Mouse (Mus musculus): ENCODE measurements at regions not wholly inside any gene's neighbourhood (a gene's known extent, or its start where the extent isn't known, plus 50 kb on each side); places are given as distances from the start of the nearest gene placed in this dataset.

GRCm38 (mm10) chr3:142984547-142984946 lies 102.7 kb upstream of the Pkn2 start:
- in situ Hi-C loops (cut with MboI; ENCODE audit: low sequenced_read_pairs) = no loop called here

DNA sequence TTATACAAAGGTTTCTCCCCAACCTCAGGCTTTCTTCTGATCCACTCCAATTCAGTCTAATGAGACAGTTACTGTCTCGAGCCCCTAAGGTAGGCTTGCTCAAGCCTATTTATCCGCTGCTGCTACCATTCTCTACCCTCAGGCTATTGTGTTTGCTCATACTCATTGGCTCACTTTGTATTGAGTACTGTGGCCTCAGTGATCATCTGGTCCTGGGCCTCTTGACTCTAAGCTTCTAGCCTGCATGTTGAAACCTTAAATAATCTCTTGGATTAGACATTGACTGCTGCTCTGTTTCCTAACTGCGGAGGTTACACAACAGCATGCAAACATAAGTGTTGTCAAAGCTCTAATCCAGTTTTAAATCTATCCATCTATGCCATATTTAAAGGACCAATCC lies 99.4 kb upstream of the Pkn2 start:
- in situ Hi-C loops (cut with MboI; ENCODE audit: low sequenced_read_pairs) = no loop called here

DNA sequence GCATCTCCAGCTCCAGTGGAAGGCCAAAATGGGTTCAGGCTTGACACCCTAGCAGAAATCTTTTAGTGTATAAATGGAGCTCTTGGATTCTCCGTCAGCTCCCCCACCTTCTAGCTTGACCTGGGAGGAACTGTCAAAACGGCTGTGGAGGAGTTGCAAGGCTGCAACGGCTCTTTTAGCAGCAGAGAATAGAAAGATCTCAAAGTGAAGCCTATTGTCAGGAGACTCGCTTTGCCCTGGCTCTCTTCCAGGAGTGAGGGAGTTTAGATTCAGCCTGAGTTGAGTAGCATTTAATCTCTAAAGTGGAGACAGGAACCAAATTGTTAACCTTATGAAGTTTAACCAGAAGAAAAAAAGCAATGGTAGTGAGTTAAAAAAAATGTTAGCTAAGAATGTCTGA lies 97.4 kb upstream of the Pkn2 start:
- in situ Hi-C loops (cut with MboI; ENCODE audit: low sequenced_read_pairs) = no loop called here

GRCm38 (mm10) chr3:142976519-142977394 lies 95.0 kb upstream of the Pkn2 start:
- in situ Hi-C loops (cut with MboI; ENCODE audit: low sequenced_read_pairs) = no loop called here

GRCm38 (mm10) chr3:142975606-142976005 lies 93.8 kb upstream of the Pkn2 start:
- in situ Hi-C loops (cut with MboI; ENCODE audit: low sequenced_read_pairs) = no loop called here

DNA sequence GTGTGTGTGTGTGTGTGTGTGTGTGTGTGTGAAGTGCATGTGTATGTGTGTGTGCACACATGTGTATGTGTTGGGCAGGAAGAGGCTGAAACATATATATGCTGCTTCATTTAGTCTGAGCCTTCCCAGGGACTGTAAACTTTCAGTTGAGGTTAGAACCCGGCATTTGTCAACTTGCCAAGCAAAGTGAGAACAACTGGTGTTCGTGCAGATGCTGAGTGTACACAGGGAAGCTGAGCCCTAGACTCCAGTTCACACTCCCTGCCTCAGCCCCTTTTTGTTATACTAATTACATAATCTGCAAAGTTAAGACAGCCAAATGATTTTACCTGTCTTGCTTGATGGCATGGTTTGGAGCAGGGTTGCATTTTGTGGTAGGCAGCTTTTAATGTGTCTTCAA lies 87.7 kb upstream of the Pkn2 start:
- in situ Hi-C loops (cut with MboI; ENCODE audit: low sequenced_read_pairs) = no loop called here

GRCm38 (mm10) chr3:142965604-142966003 lies 83.8 kb upstream of the Pkn2 start:
- in situ Hi-C loops (cut with MboI; ENCODE audit: low sequenced_read_pairs) = no loop called here

GRCm38 (mm10) chr3:142963818-142964372 lies 82.1 kb upstream of the Pkn2 start:
- in situ Hi-C loops (cut with MboI; ENCODE audit: low sequenced_read_pairs) = no loop called here

DNA sequence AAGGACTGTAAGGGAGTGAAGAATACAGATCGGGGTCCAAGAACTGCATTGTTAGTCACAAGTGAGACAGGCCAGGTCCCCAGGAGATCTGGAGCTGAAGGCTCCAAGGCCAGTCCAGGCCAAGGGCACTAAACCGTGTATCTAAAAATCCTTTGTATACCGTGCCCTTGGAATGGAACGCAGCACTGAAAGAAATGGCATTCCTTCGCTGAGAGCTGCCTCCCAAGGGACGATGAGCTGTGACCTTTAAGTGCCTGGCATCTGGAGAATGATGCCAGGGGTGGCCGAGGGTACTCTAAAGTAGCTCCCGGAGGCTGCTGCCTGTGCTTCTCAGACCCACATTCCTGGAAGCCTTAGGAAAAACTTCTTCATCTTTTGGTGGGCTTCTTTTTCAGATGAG lies 76.0 kb upstream of the Pkn2 start:
- in situ Hi-C loops (cut with MboI; ENCODE audit: low sequenced_read_pairs) = no loop called here

- in situ Hi-C loops (cut with MboI; ENCODE audit: low sequenced_read_pairs) = no loop called here
These were observed 67.0 kb upstream of the Pkn2 start for GRCm38 (mm10) chr3:142948771-142949170.

DNA sequence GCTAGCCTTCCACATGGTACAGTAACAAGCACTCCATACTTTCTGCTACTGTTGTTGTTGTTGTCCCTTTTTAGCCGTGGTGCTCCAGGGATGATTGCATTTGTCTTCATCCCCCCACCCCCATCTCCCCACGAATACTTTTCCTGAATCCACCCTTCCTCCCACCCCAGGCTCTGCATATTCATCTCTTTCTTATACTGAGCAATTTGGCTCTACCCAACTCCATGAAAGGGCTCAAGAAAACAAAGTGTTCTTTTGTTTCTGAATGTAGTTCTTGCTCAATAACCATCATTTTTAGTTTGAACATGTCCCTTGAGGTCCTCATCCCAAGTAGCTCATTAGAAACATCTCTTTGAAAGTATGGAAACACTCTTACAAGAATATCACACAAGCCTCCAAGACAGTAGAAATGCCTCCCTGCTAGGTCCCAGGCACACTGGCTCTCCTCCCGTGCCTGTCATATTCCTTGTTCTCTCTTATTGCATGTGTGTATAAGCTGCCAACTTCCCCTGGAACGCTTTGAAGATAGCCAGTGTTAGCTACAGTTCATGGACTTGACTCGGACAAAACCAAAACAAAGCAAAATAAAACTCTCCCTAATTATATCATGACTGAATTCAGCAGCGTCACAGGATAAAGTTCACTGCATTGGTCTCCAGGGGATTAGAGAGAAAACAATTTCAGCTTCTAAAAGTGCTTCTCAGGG lies 59.7 kb upstream of the Pkn2 start:
- in situ Hi-C loops (cut with MboI; ENCODE audit: low sequenced_read_pairs) = no loop called here

- in situ Hi-C loops (cut with MboI; ENCODE audit: low sequenced_read_pairs) = no loop called here
These were observed 59.1 kb upstream of the Pkn2 start for GRCm38 (mm10) chr3:142940874-142941273.

DNA sequence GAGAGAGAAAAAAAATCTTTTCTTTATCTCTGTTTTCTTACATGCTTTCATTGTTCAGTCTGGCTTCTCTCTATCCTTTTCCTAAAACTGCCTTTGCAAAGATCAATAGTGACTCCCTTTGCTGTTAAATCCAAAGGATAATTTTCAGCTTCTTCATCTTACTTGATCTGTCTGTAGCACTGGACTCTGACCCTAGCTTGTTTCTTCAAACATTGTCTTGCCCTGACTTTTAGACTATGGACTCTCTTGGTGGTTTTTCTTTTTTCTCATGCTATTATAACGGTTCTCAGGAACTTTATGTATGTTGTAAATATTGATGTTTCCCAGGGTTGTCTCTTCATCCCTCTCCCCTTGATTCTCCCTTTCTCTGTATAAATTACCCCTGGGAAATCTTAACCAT lies 58.0 kb upstream of the Pkn2 start:
- in situ Hi-C loops (cut with MboI; ENCODE audit: low sequenced_read_pairs) = no loop called here

- in situ Hi-C loops (cut with MboI; ENCODE audit: low sequenced_read_pairs) = no loop called here
These were observed 54.1 kb upstream of the Pkn2 start for GRCm38 (mm10) chr3:142935949-142936348.

DNA sequence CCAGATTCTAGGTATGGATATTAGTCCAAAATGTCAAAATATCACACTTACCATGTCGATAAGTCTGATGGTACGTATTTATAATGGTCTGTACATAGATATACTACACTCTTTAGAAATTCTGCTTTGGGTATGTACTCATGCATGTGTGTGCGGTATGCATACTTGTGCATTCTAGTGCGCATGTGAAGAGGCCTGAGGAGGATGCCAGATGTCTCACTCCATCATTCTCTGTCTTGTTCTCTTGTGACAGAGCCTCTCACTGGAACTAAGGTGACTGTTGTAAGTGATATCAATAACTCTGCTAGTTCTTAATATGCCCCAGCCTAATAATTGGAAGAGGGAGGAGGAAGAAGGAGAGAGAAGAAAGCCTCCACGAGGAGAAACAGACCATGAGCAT lies 52.5 kb upstream of the Pkn2 start:
- in situ Hi-C loops (cut with MboI; ENCODE audit: low sequenced_read_pairs) = no loop called here

DNA sequence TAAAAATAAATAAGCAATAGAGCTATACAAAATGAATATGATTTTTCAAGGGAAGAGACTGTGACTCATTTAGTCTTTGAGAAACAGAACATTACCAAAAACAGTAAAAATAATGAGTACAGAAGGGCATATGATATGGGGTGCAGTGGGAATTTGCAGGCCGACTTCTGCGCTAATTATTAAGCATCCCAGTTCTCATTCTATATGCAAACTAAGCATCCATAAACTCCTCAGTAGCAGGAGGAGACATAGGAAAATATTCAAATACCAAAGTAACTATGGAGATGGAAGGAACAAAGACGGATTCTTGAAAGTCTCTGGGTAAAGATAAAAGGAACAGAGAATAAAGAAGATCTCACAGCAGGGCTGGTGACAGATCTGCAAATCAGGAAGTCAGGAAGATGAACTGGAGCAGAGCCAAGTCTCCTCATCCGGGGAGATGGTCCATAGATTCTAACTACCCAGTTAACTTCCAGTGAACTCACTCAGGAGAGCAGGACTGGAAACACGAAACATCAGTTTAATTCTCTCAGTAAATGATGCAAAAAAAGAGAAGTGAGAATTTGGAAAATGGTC lies 52.0 kb upstream of the Pkn2 start:
- in situ Hi-C loops (cut with MboI; ENCODE audit: low sequenced_read_pairs) = no loop called here
